Mouse (Mus musculus) forebrain, embryonic 13.5 days (tissue): ENCODE measurements around the gene Itgal. TPM values are rescaled to one million over a fixed set of nuclear protein-coding genes. Genes with fewer than 3 reads are reported as not detected.

Source experiments
- ATAC-seq: fragments of 200-750 bp; cut with Nextera tagmentation; 2 replicates; pipeline ENCODE4 v1.8.0; 2017
- H3K27ac ChIP-seq: fragments of 300-500 bp; sonication (generic); 2 replicates; pipeline ENCODE4 v1.5.1; 2015; ENCODE audit warnings: inconsistent platforms, mild to moderate bottlenecking, moderate library complexity
- H3K27me3 ChIP-seq: fragments of 300-500 bp; sonication (generic); 2 replicates; pipeline ENCODE4 v1.6.1; 2015; ENCODE audit warnings: mild to moderate bottlenecking, inconsistent platforms
- H3K36me3 ChIP-seq: fragments of 300-500 bp; sonication (generic); 2 replicates; pipeline ENCODE4 v1.6.1; 2015; ENCODE audit warnings: mild to moderate bottlenecking, inconsistent platforms; ENCODE audit not compliant: poor library complexity, severe bottlenecking
- H3K4me1 ChIP-seq: fragments of 300-500 bp; sonication (generic); 2 replicates; pipeline ENCODE4 v1.6.1; 2015; ENCODE audit warnings: inconsistent platforms
- H3K4me2 ChIP-seq: fragments of 300-500 bp; sonication (generic); 2 replicates; pipeline ENCODE4 v1.6.1; 2015; ENCODE audit warnings: inconsistent platforms, mild to moderate bottlenecking, moderate library complexity
- H3K4me3 ChIP-seq: fragments of 300-500 bp; sonication (generic); 2 replicates; pipeline ENCODE4 v1.5.1; 2015; ENCODE audit warnings: mild to moderate bottlenecking, inconsistent platforms
- H3K9ac ChIP-seq: fragments of 300-500 bp; sonication (generic); 2 replicates; pipeline ENCODE4 v1.6.1; 2015; ENCODE audit warnings: mild to moderate bottlenecking, inconsistent platforms
- H3K9me3 ChIP-seq: fragments of 300-500 bp; sonication (generic); replicated peaks from 2 replicates; pipeline ENCODE4 v1.6.1; 2016; ENCODE audit warnings: inconsistent platforms
- WGBS: fragments of 180-500 bp; shearing (Covaris S2); methylation state at CpG from one replicate; pipeline ENCODE4 v1.1.7; 2015; 5-methylcytosine and 5-hydroxymethylcytosine counted together
- polyA plus RNA-seq: library from polyadenylated mRNA; unstranded; fragments of >200 nt; fragmentation: Nextera tagmentation; extraction: Ambion mirVana; gene quantifications from 2 replicates; pipeline ENCODE4 v1.2.1, GENCODE M21; 2015

Itgal gene
- polyA plus RNA-seq, 1 experiment from 2014 or later = 0.26 TPM

DNA sequence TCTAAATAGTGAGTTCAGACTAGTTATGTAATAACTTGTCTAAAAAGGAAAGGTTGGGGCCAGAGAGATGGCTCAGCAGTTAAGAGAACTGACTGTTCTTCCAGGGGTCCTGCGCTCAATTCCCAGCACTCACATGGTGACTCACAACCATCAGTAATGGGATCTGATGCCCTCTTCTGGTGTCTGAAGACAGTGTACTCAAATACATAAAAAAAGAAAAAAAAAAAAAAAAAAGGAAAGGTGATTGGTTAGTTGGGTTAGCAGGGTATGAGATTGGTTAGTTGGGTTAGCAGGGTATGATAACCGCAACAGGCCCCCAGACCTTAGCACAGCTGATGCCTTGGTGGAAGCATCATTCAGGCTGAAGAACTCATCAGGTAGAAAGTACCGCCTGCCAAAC, 32.5 kb upstream of the Itgal start:
- ATAC-seq = no peak
- Histone ChIP-seq H3K9ac (no peak overlapping the region), H3K27me3 (no peaks in the 10 kb centered on the region), H3K36me3 (peaks cover 3% of the 10 kb centered on the region; the same call in 1 of the 2 replicates), H3K4me2 (no peak overlapping the region), H3K27ac (no peak overlapping the region), H3K4me3 (no peak overlapping the region), H3K9me3 (no peaks in the 10 kb centered on the region), H3K4me1 (peaks cover 24% of the 10 kb centered on the region)
- WGBS = 100% methylated on average over 3 of the region's 3 CpGs

DNA sequence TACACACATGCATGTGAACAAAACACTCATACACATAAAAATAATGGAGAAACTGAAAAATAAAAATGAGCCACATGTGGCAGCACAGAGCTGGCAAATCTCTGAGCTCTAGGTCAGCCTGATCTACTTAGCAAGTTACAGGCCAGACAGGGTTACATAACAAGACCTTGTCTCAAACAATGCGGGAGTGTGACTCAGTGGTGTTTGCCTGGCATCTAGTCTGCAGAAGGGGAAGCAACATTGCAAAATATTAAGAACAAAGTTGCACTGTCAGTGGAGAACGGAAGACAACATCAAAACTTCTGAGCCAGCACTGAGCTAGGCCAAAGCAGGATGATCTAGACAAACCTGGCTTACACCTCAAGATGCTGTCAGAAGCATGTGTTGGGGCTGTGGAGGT, 25.8 kb upstream of the Itgal start:
- Histone ChIP-seq H3K9me3 (0 out of 2 replicates have a peak, but pooled peaks cover 2% of the 10 kb centered on the region), H3K4me2 (no peak overlapping the region), H3K4me1 (peaks cover 25% of the 10 kb centered on the region), H3K36me3 (peaks cover 33% of the 10 kb centered on the region), H3K9ac (no peak overlapping the region), H3K27ac (no peak overlapping the region), H3K27me3 (no peaks in the 10 kb centered on the region), H3K4me3 (no peak overlapping the region)
- 93% methylated on average over 2 of the region's 2 CpGs for WGBS
- no peak for ATAC-seq

- peaks cover 25% of the 10 kb centered on the region for H3K4me1 ChIP-seq
- H3K4me3 ChIP-seq = no peak overlapping the region
- H3K4me2 ChIP-seq = no peak overlapping the region
- no peaks in the 10 kb centered on the region for H3K27me3 ChIP-seq
- H3K36me3 ChIP-seq = peaks cover 33% of the 10 kb centered on the region
- no peak for ATAC-seq
- H3K9me3 ChIP-seq = 0 out of 2 replicates have a peak, but pooled peaks cover 2% of the 10 kb centered on the region
- no peak overlapping the region for H3K27ac ChIP-seq
- no peak overlapping the region for H3K9ac ChIP-seq
- WGBS = 89% methylated on average over 5 of the region's 5 CpGs
Measured at GRCm38 (mm10) chr7:127270666-127271065, 25.4 kb upstream of the Itgal start.

GRCm38 (mm10) chr7:127271093-127271492, 25.0 kb upstream of the Itgal start:
- ATAC-seq = no peak
- Histone ChIP-seq H3K9me3 (0 out of 2 replicates have a peak, but pooled peaks cover 2% of the 10 kb centered on the region), H3K27ac (no peak overlapping the region), H3K4me3 (no peak overlapping the region), H3K27me3 (no peaks in the 10 kb centered on the region), H3K9ac (no peak overlapping the region), H3K36me3 (peaks cover 33% of the 10 kb centered on the region), H3K4me1 (peaks cover 25% of the 10 kb centered on the region), H3K4me2 (no peak overlapping the region)
- 98% methylated on average over 4 of the region's 4 CpGs for WGBS

DNA sequence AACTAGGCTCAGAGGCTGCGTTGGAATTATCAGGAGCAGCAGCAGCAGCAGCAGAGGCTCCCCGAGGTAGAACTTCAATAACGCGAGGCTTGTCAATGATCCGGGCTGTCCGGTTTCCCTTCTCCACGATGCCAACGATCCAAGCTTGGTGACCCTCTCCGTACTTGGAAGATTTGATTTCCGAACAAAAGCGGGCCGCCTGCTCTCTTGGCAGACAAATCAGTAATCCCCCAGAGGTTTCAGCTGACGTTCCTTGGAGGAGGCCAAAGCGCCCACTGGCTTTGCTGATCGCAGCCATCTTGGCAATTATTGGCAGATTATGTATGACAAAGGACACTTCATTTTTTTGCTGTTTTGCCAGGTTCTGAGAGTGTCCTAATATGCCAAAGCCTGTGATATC, 23.5 kb upstream of the Itgal start:
- H3K9ac ChIP-seq = no peak overlapping the region
- H3K27ac ChIP-seq = no peak overlapping the region
- H3K9me3 ChIP-seq = 0 out of 2 replicates have a peak, but pooled peaks cover 2% of the 10 kb centered on the region
- WGBS = 95% methylated on average over 15 of the region's 15 CpGs
- peak overlapping the region; percentile 89; the same call in 1 of the 2 replicates for H3K4me3 ChIP-seq
- H3K36me3 ChIP-seq = peaks cover 33% of the 10 kb centered on the region
- H3K4me2 ChIP-seq = peak overlapping the region; percentile 92
- H3K4me1 ChIP-seq = peaks cover 25% of the 10 kb centered on the region
- no peak for ATAC-seq
- no peaks in the 10 kb centered on the region for H3K27me3 ChIP-seq

- Histone ChIP-seq H3K27ac (peak overlapping the region; percentile 70), H3K9me3 (0 out of 2 replicates have a peak, but pooled peaks cover 2% of the 10 kb centered on the region), H3K27me3 (no peaks in the 10 kb centered on the region), H3K4me3 (peak overlapping the region; percentile 89), H3K4me1 (peaks cover 25% of the 10 kb centered on the region), H3K4me2 (peak overlapping the region; percentile 92), H3K9ac (peak overlapping the region; percentile 93), H3K36me3 (peaks cover 32% of the 10 kb centered on the region)
- 19% methylated on average over 42 of the region's 50 CpGs for WGBS
- ATAC-seq = peak; percentile 71
Measured at GRCm38 (mm10) chr7:127273118-127273923, 22.7 kb upstream of the Itgal start.

DNA sequence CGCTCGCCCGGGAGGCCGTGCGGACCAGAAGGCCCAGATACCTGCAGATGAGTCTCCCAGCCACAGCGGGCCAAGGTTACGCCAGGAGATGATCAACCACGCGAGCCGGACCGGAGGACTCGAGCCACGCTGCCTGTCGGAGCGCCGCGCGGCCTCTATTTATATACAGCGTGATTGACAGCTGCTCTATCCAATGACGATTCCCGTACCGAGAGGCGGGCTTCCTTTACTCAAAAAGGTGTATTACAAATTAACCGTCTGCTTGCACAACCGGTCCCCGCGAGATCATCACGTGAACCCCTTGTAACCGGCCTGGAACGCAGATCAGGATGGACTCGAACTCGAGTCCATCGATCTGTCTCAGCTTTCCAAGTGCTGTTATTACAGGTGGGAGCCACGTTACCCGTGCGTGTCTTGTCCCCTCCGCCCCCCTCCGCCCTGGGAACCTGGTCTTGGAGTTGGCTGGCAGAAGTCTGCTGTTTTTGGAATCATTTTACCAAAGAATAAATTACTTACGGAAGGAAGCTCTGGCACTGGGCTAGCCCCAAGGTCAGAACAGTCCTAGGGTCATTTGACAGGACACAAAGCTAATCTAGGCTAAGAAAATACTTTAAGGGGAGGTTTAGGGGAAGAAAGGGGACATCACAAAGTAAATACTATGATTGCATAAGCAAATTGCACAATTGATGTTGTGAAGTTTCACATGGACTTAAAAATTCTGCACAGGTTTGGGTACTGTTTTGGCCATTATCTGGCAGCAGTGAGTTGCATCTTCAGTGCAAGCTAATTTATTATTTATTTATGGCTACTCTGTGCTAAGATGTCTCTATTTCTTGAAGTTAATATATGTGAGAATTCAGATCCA, 21.9 kb upstream of the Itgal start, which contains the start of gene Sephs2:
TSS of gene Sephs2 (minus strand) at position 131 of the 865 bp plus-strand sequence.
- no peaks in the 10 kb centered on the region for H3K9me3 ChIP-seq
- H3K4me1 ChIP-seq = peaks cover 25% of the 10 kb centered on the region
- peak within 1 kb of the TSS; percentile 70 for H3K27ac ChIP-seq
- peaks cover 25% of the 10 kb centered on the region for H3K36me3 ChIP-seq
- H3K4me3 ChIP-seq = peak within 1 kb of the TSS; percentile 89
- peak; percentile 96 for ATAC-seq
- peak within 1 kb of the TSS; percentile 93 for H3K9ac ChIP-seq
- peak within 1 kb of the TSS; percentile 92 for H3K4me2 ChIP-seq
- no peaks in the 10 kb centered on the region for H3K27me3 ChIP-seq
- WGBS = 3% methylated on average over 39 of the region's 39 CpGs

DNA sequence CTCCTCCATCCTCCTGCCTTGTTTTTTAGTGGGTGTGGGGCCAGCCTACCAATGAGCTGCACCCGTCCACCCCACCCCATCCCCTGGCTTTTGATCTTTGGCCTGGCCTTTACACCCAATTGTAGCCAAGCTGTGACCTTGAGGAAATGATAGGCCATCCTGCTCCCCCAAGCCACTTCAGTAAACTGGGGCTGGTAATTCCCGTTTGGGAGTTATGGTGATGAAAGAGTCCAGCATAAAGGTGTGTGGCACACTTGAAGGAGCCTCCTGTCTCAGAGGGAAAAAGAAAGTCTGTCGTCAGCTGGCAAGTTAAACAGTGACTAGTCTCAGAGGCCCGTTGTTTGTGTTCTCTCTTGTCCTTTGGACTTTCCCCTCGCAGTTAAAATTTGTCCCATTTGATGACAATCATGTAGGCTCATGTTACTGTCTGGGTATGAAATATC, 19.5 kb upstream of the Itgal start:
- no peak overlapping the region for H3K9ac ChIP-seq
- WGBS = 84% methylated on average over 5 of the region's 5 CpGs
- peaks cover 20% of the 10 kb centered on the region for H3K4me1 ChIP-seq
- no peak overlapping the region for H3K4me2 ChIP-seq
- H3K27me3 ChIP-seq = no peaks in the 10 kb centered on the region
- no peaks in the 10 kb centered on the region for H3K9me3 ChIP-seq
- H3K27ac ChIP-seq = no peak overlapping the region
- peaks cover 4% of the 10 kb centered on the region for H3K36me3 ChIP-seq
- H3K4me3 ChIP-seq = no peak overlapping the region
- no peak for ATAC-seq

GRCm38 (mm10) chr7:127278311-127278710, 17.7 kb upstream of the Itgal start:
- H3K4me3 ChIP-seq = no peak overlapping the region
- no peaks in the 10 kb centered on the region for H3K9me3 ChIP-seq
- no peaks in the 10 kb centered on the region for H3K27me3 ChIP-seq
- no peak overlapping the region for H3K27ac ChIP-seq
- peaks cover 5% of the 10 kb centered on the region; the same call in 1 of the 2 replicates for H3K4me1 ChIP-seq
- H3K9ac ChIP-seq = no peak overlapping the region; the same call in 1 of the 2 replicates
- no peaks in the 10 kb centered on the region for H3K36me3 ChIP-seq
- WGBS = 18% methylated on average over 8 of the region's 8 CpGs
- no peak overlapping the region for H3K4me2 ChIP-seq
- ATAC-seq = no peak

DNA sequence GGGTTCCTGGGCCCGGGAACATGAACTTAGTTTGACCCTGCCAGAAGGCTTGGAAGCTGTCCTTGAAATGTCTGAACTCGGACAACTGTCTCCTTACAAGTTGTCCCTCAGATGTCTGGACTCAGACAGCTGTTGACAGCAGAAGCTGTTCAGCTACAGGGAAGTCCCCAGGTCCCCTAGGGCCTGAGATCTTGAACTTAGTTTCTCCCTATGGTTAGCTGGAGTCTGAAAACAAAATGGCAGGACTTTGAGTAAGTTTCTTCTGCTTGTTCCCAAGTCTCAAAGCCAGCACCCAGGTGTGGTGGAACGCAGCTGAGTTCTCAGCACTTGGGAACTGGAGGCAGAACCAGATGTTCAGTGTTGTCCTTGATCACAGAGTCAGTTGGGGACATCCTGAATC, 16.0 kb upstream of the Itgal start:
- Histone ChIP-seq H3K36me3 (no peaks in the 10 kb centered on the region), H3K27me3 (no peaks in the 10 kb centered on the region), H3K4me2 (no peak overlapping the region), H3K9me3 (no peaks in the 10 kb centered on the region), H3K27ac (no peak overlapping the region), H3K4me1 (no peaks in the 10 kb centered on the region), H3K9ac (no peak overlapping the region), H3K4me3 (no peak overlapping the region)
- 81% methylated on average over 3 of the region's 3 CpGs for WGBS
- no peak for ATAC-seq

DNA sequence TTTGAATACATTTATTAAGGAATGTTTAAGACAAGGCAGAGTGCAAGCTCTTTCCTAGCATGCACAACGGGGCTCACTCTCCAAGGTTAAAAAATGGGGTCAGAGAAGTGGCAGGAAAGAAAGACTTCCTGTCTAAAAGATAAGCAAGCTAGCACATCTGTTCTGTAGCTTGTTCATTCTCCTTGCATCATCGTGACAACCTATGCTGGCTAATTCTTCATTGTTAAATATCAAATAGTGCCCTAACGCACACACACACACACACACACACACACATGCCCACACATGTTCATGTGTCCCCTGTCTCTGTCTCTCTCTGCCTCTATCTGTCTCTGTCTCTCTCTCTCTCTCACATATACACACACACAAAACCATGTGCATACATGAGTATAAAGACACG, 14.9 kb upstream of the Itgal start:
- no peak overlapping the region for H3K9ac ChIP-seq
- no peak overlapping the region for H3K4me2 ChIP-seq
- H3K4me3 ChIP-seq = no peak overlapping the region
- no peaks in the 10 kb centered on the region for H3K36me3 ChIP-seq
- no peak overlapping the region for H3K27ac ChIP-seq
- WGBS = 79% methylated on average over 4 of the region's 4 CpGs
- H3K9me3 ChIP-seq = no peaks in the 10 kb centered on the region; the same call in 1 of the 2 replicates
- H3K4me1 ChIP-seq = no peaks in the 10 kb centered on the region
- no peak for ATAC-seq
- H3K27me3 ChIP-seq = no peaks in the 10 kb centered on the region

DNA sequence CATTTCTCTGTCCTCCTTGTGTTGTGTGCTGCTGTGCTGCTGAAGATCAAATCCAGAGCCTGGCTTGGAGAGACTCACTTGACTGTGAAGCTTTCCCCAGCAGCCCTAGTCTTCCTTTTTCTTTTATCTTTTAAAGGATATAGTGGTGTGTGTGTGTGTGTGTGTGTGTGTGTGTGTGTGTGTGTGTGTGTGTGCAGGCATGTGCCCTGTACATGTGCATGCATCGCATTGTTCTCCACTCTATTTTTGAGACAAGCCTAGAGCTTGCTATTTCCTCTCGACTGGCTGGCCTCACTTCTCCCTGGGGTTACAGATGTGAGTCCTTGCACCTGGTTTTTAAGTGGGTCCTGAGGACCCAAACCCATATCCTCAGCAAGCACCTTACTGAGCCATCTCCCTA, 13.9 kb upstream of the Itgal start:
- peaks cover 5% of the 10 kb centered on the region for H3K9me3 ChIP-seq
- H3K4me3 ChIP-seq = no peak overlapping the region
- no peak overlapping the region for H3K4me2 ChIP-seq
- ATAC-seq = no peak
- 92% methylated on average over 2 of the region's 2 CpGs for WGBS
- H3K4me1 ChIP-seq = no peaks in the 10 kb centered on the region
- H3K36me3 ChIP-seq = no peaks in the 10 kb centered on the region
- H3K27ac ChIP-seq = no peak overlapping the region
- no peaks in the 10 kb centered on the region for H3K27me3 ChIP-seq
- no peak overlapping the region for H3K9ac ChIP-seq
